Mouse (Mus musculus) granulocyte monocyte progenitor cell, adult 5-6 weeks (primary cell): ENCODE results near the gene Tenm4. TPM values are rescaled to one million over a fixed set of nuclear protein-coding genes. Genes with fewer than 3 reads are reported as not detected.

Experiments used
- ATAC-seq: replicated peaks from 2 replicates; pipeline ENCODE4 v1.8.0; 2016; ENCODE audit warnings: mild to moderate bottlenecking, moderate TSS enrichment, inconsistent platforms; ENCODE audit not compliant: poor library complexity, severe bottlenecking
- total RNA-seq, 2 experiments: library from RNA; stranded (forward) in 1 of 2; stranded (reverse) in 1 of 2; fragments of 200-712, 200-1000 nt in 1 of 2; fragments of >200 nt in 1 of 2; fragmentation: Nextera tagmentation in 1 of 2; gene quantifications; 2 replicates each; pipeline ENCODE4 v1.2.3; 2014 to 2017

Tenm4 gene
- total RNA-seq, 2 experiments from 2014 or later, result not detected

DNA sequence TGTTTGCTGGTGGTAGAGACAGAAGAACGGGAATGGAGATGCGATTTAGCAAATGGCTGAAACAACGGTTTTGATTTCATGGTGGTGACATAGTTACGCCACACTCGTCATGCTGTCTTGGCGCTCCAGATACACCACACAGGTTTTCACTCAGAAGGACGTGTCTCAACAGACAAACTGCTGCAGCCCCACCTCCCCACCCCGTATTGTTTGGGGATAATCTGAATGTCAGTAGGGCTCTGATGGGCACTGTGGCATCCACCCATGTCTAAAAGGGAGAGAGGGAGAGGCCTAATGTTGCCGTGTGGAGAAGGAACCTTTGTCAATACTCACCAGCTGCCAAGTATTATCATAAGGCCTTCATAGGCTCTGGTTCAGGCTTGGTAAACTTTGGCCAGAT is 14.4 kb downstream of the Tenm4 start:
- ATAC-seq, result no peak

DNA sequence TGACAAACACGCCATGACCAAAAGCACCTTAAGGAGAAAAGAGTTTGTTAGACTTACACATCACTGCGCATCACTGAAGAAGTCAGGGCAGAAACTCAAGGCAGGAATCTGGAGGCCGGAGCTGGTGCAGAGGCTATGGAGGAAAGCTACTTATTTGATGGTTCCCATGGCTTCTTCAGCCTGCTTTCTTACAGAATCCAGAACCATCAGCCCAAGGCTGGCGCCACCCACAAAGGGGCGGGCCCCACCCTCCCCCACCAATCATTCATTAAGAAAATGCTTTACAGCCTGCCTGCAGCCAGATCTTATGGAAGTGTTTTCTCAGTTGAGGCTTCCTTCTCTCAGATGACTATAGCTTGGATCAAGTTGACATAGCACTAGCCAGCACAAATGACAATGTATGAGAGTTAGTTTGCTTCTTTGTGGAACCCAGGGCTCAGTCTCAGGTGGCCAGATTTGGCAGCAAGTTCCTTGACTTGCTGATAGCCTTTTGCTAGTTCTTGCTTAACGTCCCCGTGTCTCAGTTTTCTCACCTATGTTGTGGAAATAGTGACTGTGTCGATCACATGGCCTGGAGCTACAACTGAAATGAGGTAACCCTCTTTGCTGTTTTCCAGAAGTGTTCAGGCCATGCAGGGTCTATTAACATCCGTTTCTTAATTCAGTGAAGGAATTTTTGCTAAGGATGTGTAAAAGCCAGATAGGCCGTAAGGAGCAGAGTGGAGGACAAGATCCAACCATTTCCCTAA is 32.9 kb downstream of the Tenm4 start:
- no peak for ATAC-seq

DNA sequence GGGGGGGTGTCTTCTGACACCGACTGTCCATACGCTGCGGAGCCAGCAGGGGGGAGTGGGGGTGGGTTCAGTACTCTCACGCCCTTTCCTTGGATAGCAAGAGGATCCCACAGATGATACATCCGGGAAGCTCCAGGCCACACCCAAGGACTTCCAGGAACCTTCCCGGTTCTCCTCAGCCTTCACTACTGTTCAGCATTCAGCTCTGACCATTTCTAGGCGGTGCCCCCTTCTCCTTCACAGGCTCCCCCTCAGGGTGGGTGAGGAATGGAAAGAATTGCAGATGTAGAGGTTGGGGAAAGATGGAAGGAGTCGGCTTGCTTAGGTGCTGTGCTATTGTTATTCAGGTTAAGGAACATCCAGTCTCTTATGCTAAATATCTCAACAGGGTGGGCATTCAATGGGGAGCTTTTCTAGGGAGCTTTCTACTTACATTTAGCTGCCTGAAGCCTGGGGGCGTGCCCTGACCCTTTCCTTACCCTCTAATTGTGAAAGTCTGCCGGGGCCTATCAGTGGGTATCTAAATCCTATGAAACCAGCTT is 33.8 kb downstream of the Tenm4 start:
- ATAC-seq, result no peak

DNA sequence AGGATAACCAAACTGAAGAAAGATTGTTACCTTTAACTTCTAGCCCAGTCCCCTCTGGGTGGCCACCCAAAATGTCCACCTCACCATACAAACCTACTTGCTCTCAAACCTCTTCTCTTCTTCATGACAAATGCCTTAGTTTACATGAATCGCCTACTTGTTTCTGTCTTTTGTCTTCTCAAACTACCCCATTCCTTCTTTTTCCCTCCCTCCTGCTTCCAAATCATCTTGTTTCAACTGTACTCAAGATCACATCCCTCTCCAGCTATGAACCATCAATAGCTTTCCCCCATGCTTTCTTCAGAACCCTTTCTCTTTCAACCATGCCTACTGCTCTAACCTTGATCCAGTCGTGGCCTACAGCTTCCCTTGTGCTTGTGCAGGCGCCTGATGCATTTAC is 36.0 kb downstream of the Tenm4 start:
- ATAC-seq, result no peak

- ATAC-seq, result peak; percentile 50
These were observed 38.9 kb downstream of the Tenm4 start for GRCm38 (mm10) chr7:96209783-96210524.

DNA sequence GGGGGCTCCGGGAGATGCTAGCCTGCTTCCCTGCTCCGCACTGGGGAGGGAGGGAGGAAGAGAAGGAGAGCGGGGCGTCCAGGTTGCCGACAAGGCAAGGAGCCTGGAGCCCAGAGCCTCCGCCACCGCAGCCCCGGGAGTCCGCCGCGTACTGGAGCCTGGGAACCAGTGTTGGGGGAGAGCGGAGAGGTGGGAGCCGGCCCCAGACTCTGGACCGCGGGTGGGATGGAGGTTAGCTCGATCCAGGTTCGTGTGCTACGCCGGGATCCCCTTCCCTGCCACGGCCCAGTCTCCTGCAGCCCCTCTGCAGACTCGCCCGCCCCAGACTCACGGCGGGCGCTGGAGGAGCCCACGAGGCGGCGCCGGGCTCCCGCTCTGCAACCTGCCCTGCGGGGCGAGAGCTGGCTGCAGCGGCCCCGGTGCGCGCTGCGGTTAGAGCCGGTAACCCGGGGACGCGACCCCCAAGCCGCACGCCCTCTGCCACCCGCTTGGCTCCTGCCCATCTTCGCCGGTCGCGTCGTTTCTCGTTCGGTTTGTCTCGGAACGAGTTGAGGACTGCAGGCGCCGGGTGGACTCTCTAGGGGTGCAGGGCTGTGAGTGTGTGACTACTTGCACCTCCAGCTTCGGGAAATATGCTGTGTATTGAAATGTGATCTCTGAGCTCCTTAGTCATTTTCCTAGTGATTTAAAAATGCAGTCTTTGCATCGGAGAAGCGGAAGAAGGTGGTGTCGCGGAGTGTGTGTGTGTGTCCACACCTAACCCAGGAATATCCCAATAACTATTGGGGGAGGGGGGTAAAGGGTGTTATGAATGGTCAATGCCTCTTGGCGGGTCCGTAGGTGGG is 39.7 kb downstream of the Tenm4 start:
- ATAC-seq, result peak; percentile 33

- ATAC-seq, result no peak
These were observed 40.6 kb downstream of the Tenm4 start for GRCm38 (mm10) chr7:96211618-96212021.

GRCm38 (mm10) chr7:96212224-96212591 is 41.2 kb downstream of the Tenm4 start:
- no peak for ATAC-seq

GRCm38 (mm10) chr7:96212592-96213541 is 41.8 kb downstream of the Tenm4 start:
- ATAC-seq, result peak; percentile 47

GRCm38 (mm10) chr7:96213741-96214140 is 42.7 kb downstream of the Tenm4 start:
- ATAC-seq, result no peak

- no peak for ATAC-seq
These were observed 43.8 kb downstream of the Tenm4 start for GRCm38 (mm10) chr7:96214876-96215275.

- ATAC-seq, result no peak
These were observed 45.0 kb downstream of the Tenm4 start for GRCm38 (mm10) chr7:96215894-96216509.

DNA sequence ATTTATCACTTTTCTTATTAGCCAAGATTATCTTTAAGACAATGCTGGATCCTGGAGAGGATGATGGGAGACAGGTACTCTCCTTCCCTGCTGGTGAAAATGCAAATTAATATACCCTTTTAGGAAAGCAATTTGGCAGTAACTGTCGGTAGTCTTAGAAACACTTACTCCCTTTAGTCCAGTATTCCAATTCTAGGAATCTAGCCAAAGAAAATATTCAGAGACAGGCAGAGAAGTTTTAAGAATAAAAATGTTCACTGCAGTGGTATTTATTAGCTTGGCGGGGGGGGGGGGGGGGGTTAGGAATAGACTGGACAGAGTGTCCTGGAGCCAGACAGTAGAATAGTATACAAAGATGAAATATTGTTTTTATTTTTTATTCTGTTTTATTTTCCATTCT is 48.3 kb downstream of the Tenm4 start:
- ATAC-seq, result no peak

DNA sequence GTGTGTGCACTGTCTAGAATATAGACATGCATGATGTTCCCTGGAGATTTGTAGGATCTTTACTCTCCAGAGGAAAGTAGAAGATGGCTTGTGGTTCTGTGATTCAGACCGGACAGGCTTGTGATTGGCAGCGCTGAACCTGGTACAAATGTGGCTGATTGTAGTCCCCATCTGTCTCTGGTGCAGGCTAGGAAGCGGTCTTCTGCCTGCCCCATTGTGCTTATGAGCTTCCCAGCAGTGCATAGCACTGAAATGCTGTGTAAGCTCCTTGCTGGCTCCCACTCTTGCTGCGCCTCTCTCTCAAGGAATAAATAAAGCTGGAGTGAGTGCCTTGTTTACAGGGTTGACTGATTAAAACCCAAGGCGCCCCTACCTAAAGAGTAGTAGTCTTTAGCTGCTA is 49.6 kb downstream of the Tenm4 start:
- no peak for ATAC-seq

GRCm38 (mm10) chr7:96222569-96222968 is 51.5 kb downstream of the Tenm4 start:
- no peak for ATAC-seq

GRCm38 (mm10) chr7:96228562-96229268 is 57.7 kb downstream of the Tenm4 start:
- no peak for ATAC-seq

DNA sequence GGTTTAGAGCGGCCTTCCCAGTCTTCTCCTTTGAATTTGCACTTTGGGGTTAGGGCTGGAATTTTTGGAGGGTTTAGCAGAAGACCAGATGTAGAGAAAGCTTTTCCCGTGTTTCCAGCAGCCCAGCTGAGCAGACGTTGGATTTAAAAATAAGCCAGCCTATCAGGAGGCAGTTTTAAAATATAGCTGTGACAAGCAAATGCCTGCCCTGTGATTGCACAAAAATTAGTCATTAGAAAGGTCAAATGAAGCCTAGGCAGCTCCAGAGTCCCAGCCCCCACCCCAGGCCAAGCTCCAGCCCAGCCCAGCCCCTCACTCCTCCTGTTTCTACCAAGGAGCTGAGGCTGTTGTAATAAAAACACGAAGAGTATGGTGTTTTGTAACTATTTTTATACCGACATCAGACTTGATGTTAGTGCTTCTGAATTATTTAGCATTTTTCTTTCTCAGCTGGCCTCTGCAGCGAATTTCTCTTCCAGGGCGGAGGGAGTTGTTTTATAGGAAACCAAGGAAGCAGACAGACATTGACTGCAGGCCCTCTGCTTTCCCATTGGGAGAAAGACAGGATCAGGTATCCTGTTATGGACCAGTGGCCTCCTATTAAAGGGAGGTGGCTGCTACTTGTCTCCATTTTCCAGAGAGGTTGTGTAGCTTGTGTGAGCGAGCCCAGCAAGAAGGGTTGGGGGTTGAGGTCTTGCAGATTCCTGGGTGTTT is 59.1 kb downstream of the Tenm4 start:
- no peak for ATAC-seq

GRCm38 (mm10) chr7:96230720-96231241 is 59.7 kb downstream of the Tenm4 start:
- no peak for ATAC-seq
